Mouse (Mus musculus) embryonic facial prominence, embryonic 14.5 days (tissue): ENCODE measurements around the gene Zcchc14. TPM values are rescaled to one million over a fixed set of nuclear protein-coding genes. Genes with fewer than 3 reads are reported as not detected.

Experiments used
- ATAC-seq: fragments of 200-750 bp; cut with Nextera tagmentation; 2 replicates; pipeline ENCODE4 v1.8.0; 2017; ENCODE audit warnings: low read depth, moderate number of reproducible peaks, moderate TSS enrichment
- DNase-seq: peaks from one replicate; pipeline ENCODE4 v3.0.0-alpha.2; 2015; ENCODE audit warnings: low spot score
- H3K27ac ChIP-seq: fragments of 300-500 bp; sonication (generic); replicated peaks from 2 replicates; pipeline ENCODE4 v1.5.1; 2014; ENCODE audit warnings: low read depth, mild to moderate bottlenecking, low read length, moderate library complexity
- H3K27me3 ChIP-seq: fragments of 300-500 bp; sonication (generic); replicated peaks from 2 replicates; pipeline ENCODE4 v1.6.1; 2014; ENCODE audit warnings: low read length; ENCODE audit not compliant: control insufficient read depth, insufficient read depth
- H3K36me3 ChIP-seq: fragments of 300-500 bp; sonication (generic); 2 replicates; pipeline ENCODE4 v1.6.1; 2014; ENCODE audit warnings: low read length, mixed read lengths; ENCODE audit not compliant: control insufficient read depth, insufficient read depth
- H3K4me1 ChIP-seq: fragments of 300-500 bp; sonication (generic); 2 replicates; pipeline ENCODE4 v1.6.1; 2014; ENCODE audit warnings: antibody characterized with exemption, low read length; ENCODE audit not compliant: control insufficient read depth, insufficient read depth
- H3K4me2 ChIP-seq: fragments of 300-500 bp; sonication (generic); 2 replicates; pipeline ENCODE4 v1.6.1; 2014; ENCODE audit warnings: low read depth, mild to moderate bottlenecking, low read length, moderate library complexity, mixed read lengths
- H3K4me3 ChIP-seq: fragments of 300-500 bp; sonication (generic); 2 replicates; pipeline ENCODE4 v1.5.1; 2014; ENCODE audit warnings: low read depth, mild to moderate bottlenecking, low read length
- H3K9ac ChIP-seq: fragments of 300-500 bp; sonication (generic); 2 replicates; pipeline ENCODE4 v1.6.1; 2014; ENCODE audit warnings: low read depth, mild to moderate bottlenecking, low read length, moderate library complexity, mixed read lengths
- H3K9me3 ChIP-seq: fragments of 300-500 bp; sonication (generic); 2 replicates; pipeline ENCODE4 v1.6.1; 2016; ENCODE audit warnings: low read length; ENCODE audit not compliant: control insufficient read depth
- WGBS: fragments of 180-500 bp; shearing (Covaris S2); extraction: QIAGEN DNeasy Blood & Tissue Kit; methylation state at CpG from one replicate; pipeline ENCODE4 v1.1.7; 2014; 5-methylcytosine and 5-hydroxymethylcytosine counted together
- polyA plus RNA-seq: library from polyadenylated mRNA; unstranded; fragments of >200 nt; fragmentation: Nextera tagmentation; extraction: Ambion mirVana; gene quantifications from 2 replicates; pipeline ENCODE4 v1.2.1, GENCODE M21; 2014

The Zcchc14 gene
- polyA plus RNA-seq, 1 experiment from 2014 or later, result 23.0 TPM

- Histone ChIP-seq H3K4me1 (peaks cover 43% of the 10 kb centered on the region), H3K9ac (0 out of 2 replicates have a peak overlapping the region, but pooled peaks have one; percentile 25), H3K4me3 (no peak overlapping the region), H3K9me3 (no peaks in the 10 kb centered on the region), H3K4me2 (no peak overlapping the region), H3K27me3 (no peaks in the 10 kb centered on the region), H3K27ac (no peak overlapping the region), H3K36me3 (0 out of 2 replicates have a peak, but pooled peaks cover 9% of the 10 kb centered on the region)
- DNase-seq, result no peak
- 71% methylated on average over 16 of the region's 16 CpGs for WGBS
- no peak for ATAC-seq
Observed at GRCm38 (mm10) chr8:121648451-121648850, 4.2 kb downstream of the Zcchc14 start.

DNA sequence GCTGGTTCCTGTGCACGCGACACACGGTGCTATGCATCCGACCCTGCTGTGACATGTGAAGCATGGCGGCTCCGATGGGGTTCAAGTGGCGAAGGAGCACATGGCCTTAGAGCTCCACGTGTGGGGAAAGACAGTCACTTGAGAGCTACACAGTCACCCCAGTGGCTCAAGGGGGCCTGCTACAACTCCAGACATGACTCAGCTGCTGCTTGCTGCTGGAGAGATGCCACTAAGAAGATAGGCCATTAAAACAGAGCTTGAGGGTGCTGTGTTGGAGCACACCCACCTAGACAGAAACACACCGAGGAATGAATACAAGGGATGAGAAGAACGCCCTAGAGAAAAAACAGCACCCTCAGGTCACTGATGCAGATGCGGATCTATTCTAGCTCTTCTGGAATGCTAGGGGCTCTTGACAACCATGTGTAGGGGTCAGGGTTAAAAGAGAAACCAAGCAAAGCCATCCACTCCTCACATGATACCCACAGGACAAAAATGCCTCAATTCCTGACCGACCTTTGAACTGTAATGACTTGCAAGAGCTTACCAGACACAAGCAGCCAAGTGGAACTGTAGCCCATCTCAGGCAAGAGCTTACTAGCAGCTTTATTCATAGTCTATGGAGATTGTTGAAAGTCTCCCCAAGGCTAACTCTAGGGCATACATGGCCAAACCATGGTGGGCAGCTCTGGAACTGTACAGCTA lies 5.0 kb downstream of the Zcchc14 start:
- DNase-seq (no peak), ATAC-seq (no peak)
- WGBS, result 78% methylated on average over 12 of the region's 12 CpGs
- Histone ChIP-seq H3K27me3 (no peaks in the 10 kb centered on the region), H3K4me2 (no peak overlapping the region), H3K9me3 (no peaks in the 10 kb centered on the region), H3K27ac (no peak overlapping the region), H3K9ac (no peak overlapping the region), H3K36me3 (0 out of 2 replicates have a peak, but pooled peaks cover 9% of the 10 kb centered on the region), H3K4me1 (peaks cover 45% of the 10 kb centered on the region), H3K4me3 (no peak overlapping the region)

GRCm38 (mm10) chr8:121643384-121643783 lies 9.3 kb downstream of the Zcchc14 start:
- WGBS, result 66% methylated on average over 11 of the region's 11 CpGs
- 0 out of 2 replicates have a peak, but pooled peaks cover under 1% of the 10 kb centered on the region for H3K36me3 ChIP-seq
- DNase-seq (no peak), ATAC-seq (no peak)
- H3K9me3 ChIP-seq, result no peaks in the 10 kb centered on the region
- H3K9ac ChIP-seq, result 0 out of 2 replicates have a peak overlapping the region, but pooled peaks have one; percentile 6
- no peak overlapping the region; the same call in 1 of the 2 replicates for H3K27ac ChIP-seq
- peaks cover 20% of the 10 kb centered on the region; the same call in 1 of the 2 replicates for H3K4me1 ChIP-seq
- H3K27me3 ChIP-seq, result no peaks in the 10 kb centered on the region
- H3K4me2 ChIP-seq, result no peak overlapping the region
- no peak overlapping the region for H3K4me3 ChIP-seq

DNA sequence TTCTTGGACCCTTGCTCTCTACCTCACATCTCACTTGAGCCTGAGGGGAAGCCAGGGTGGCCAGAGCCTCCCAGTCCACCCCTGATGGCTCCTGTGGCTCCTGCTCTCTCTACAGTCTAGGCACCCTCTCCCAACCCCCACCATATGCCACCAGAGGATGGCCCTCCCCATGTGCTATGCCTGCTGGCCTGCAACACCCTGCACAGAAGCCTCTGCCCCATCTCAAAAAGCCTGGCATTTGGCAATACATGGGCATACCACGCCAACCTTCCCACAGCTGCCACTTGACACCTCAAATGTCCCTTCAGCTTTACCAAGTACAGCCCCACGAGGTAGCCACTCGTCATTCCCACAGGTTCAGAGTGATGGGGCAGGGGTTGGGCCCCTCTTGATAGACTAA lies 9.9 kb downstream of the Zcchc14 start:
- DNase-seq (no peak), ATAC-seq (no peak)
- Histone ChIP-seq H3K4me2 (no peak overlapping the region), H3K36me3 (no peaks in the 10 kb centered on the region), H3K9ac (0 out of 2 replicates have a peak overlapping the region, but pooled peaks have one; percentile 8), H3K27me3 (no peaks in the 10 kb centered on the region), H3K4me3 (no peak overlapping the region), H3K4me1 (peaks cover 15% of the 10 kb centered on the region; the same call in 1 of the 2 replicates), H3K9me3 (no peaks in the 10 kb centered on the region), H3K27ac (no peak overlapping the region)
- WGBS, result 77% methylated on average over 3 of the region's 3 CpGs

DNA sequence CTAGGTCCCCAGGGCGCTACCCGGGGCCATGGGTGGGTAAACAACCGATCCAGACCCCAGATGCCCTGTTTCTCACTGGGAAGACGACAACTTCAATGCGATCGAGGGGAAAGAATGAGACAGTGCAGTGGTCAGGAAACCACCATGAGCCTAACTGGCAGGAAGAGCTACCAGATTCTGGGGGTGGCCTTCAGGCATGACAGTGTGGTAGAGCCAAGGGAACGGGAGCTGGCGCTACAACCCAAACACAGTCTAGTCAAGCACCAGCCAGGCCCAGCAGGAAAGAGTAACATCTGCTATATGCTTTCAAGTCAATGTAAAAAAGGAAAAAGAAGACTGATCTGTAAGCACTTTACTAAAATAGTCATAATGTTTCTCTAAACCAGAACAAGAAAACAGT lies 16.5 kb downstream of the Zcchc14 start:
- no peak for ATAC-seq
- H3K36me3 ChIP-seq, result no peaks in the 10 kb centered on the region
- no peaks in the 10 kb centered on the region for H3K27me3 ChIP-seq
- H3K9ac ChIP-seq, result no peak overlapping the region
- WGBS, result 74% methylated on average over 8 of the region's 8 CpGs
- no peak for DNase-seq
- H3K4me2 ChIP-seq, result no peak overlapping the region
- H3K4me1 ChIP-seq, result peaks cover 11% of the 10 kb centered on the region; the same call in 1 of the 2 replicates
- H3K4me3 ChIP-seq, result no peak overlapping the region
- peak overlapping the region; percentile 41; the same call in 1 of the 2 replicates for H3K27ac ChIP-seq
- H3K9me3 ChIP-seq, result no peaks in the 10 kb centered on the region

- H3K36me3 ChIP-seq, result no peaks in the 10 kb centered on the region
- no peaks in the 10 kb centered on the region for H3K27me3 ChIP-seq
- H3K4me1 ChIP-seq, result peaks cover 11% of the 10 kb centered on the region; the same call in 1 of the 2 replicates
- ATAC-seq (no peak), DNase-seq (no peak)
- H3K4me3 ChIP-seq, result no peak overlapping the region
- no peak overlapping the region for H3K4me2 ChIP-seq
- no peak overlapping the region for H3K27ac ChIP-seq
- WGBS, result 34% methylated on average over 6 of the region's 6 CpGs
- H3K9me3 ChIP-seq, result no peaks in the 10 kb centered on the region
- H3K9ac ChIP-seq, result no peak overlapping the region
Observed at GRCm38 (mm10) chr8:121635534-121635933, 17.2 kb downstream of the Zcchc14 start.

DNA sequence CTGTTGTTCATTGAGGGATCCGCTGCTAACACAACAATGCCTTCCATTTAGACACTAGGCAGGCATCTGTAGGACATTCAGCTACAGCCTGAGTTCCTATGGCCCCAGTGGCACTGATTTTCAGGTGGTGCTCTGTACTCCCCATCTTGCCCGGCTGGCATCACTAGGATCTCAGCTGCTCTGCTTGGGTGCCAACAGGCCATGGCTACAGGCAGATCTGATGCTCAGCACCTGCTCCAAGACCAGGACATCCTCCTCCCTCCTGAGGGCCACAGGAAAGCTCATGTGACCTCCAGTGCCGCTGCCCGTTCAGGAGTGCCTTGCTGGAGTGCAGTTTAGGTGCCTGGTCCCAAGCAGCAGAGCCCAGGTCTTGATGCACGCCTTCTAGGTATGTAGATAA lies 20.3 kb downstream of the Zcchc14 start:
- no peaks in the 10 kb centered on the region for H3K9me3 ChIP-seq
- H3K4me2 ChIP-seq, result no peak overlapping the region
- no peak overlapping the region for H3K27ac ChIP-seq
- no peak overlapping the region for H3K9ac ChIP-seq
- no peaks in the 10 kb centered on the region for H3K27me3 ChIP-seq
- DNase-seq (no peak), ATAC-seq (no peak)
- peaks cover 11% of the 10 kb centered on the region; the same call in 1 of the 2 replicates for H3K4me1 ChIP-seq
- no peak overlapping the region for H3K4me3 ChIP-seq
- peaks cover 17% of the 10 kb centered on the region for H3K36me3 ChIP-seq
- WGBS, result 75% methylated on average over 5 of the region's 5 CpGs

GRCm38 (mm10) chr8:121631645-121632071 lies 21.0 kb downstream of the Zcchc14 start:
- ATAC-seq (no peak), DNase-seq (no peak)
- no peak overlapping the region for H3K9ac ChIP-seq
- peak overlapping the region; percentile 44 for H3K27ac ChIP-seq
- H3K4me2 ChIP-seq, result no peak overlapping the region
- no peaks in the 10 kb centered on the region for H3K27me3 ChIP-seq
- no peaks in the 10 kb centered on the region for H3K9me3 ChIP-seq
- H3K36me3 ChIP-seq, result peaks cover 24% of the 10 kb centered on the region
- H3K4me3 ChIP-seq, result no peak overlapping the region
- peaks cover 11% of the 10 kb centered on the region; the same call in 1 of the 2 replicates for H3K4me1 ChIP-seq
- WGBS, result 54% methylated on average over 7 of the region's 7 CpGs
